Comparison of ENCODE assay signal across 13 mouse cellular contexts in the genomic region with DNA sequence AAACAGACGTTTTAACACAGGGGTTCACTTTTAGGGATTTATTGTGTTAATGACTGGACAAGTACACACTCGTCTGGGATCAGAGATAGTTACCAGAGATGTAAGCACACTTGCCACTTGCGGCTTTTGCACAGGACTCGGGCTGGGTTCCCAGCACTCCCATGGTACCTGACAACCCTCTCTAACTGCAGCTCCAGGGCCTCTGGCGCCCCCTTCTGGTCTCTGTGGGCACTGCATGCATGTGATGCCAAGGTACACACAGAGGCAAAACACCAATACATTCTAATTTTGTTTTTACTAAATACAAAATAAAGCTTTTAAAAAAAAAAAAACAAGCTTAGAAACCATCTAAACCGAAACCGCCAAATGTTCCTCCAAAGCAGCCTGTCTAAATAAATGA. TPM values are rescaled to one million over a fixed set of nuclear protein-coding genes. Genes with fewer than 3 reads are reported as not detected.
DNase-seq lines count a peak whose midpoint lies in the region; TF ChIP-seq lines count a peak whose summit lies in the region.
"Had no signal": no experiment of that assay in that cellular context is flagged by ENCODE, and none has a peak within 500 bp of the region (broad histone marks: within the 10 kb centered on the region; RNA-seq: fewer than 3 reads in every experiment).

No protein-coding gene starts in this region.

- H3K36me3 ChIP-seq in heart, adult 2 months (ENCODE audit: control insufficient read depth, insufficient read depth, low read length), result no peaks in the 10 kb centered on the region
- no peaks in the 10 kb centered on the region for H3K36me3 ChIP-seq in ES-Bruce4 (ENCODE audit: control insufficient read depth, insufficient read depth, low read length, poor library complexity, severe bottlenecking)
- H3K36me3 ChIP-seq: hindbrain, embryonic 12.5 days; liver, embryonic 15.5 days; midbrain, embryonic 12.5 days had no signal

- no peak for TF ChIP-seq EP300 in heart, adult 2 months (IDR thresholded peaks at IDR 0.05; ENCODE audit: insufficient read depth, low read depth, low read length)
- no peak for TF ChIP-seq EP300 in ES-Bruce4 (IDR thresholded peaks at IDR 0.05; ENCODE audit: insufficient read depth, low read depth, low read length)

- no peak overlapping the region for H3K27ac ChIP-seq in heart, adult 2 months
- no peak overlapping the region for H3K27ac ChIP-seq in ES-Bruce4 (ENCODE audit: insufficient read depth, low read length)
- no peak overlapping the region for H3K27ac ChIP-seq in bone marrow, adult 2 months (ENCODE audit: control insufficient read depth, insufficient read depth, low read depth, low read length, poor library complexity)
- H3K27ac ChIP-seq: embryonic facial prominence, embryonic 13.5 days; hindbrain, embryonic 12.5 days; liver, embryonic 15.5 days; midbrain, embryonic 12.5 days had no signal

- H3K79me2 ChIP-seq in heart, adult 2 months (replicated peaks; ENCODE audit: control insufficient read depth, insufficient read depth, low read length), result no peaks in the 10 kb centered on the region

- intact Hi-C loops in heart, adult 2 months (cut with DNase I), result loop anchor here (5.0 kb wide), 1 partner anchor 56 kb away; no protein-coding TSS in a partner anchor
- intact Hi-C loops in heart, postnatal 36 days (cut with DNase I), result no loop called here

- TF ChIP-seq CTCF in heart, adult 2 months (IDR thresholded peaks at IDR 0.05), result peak; percentile 57
- 0 out of 2 replicates have a peak, but pooled peaks have one; percentile 9 for TF ChIP-seq CTCF in lung, adult 2 months (IDR thresholded peaks at IDR 0.05; ENCODE audit: insufficient read depth, low read length)
- TF ChIP-seq CTCF in ES-Bruce4 (IDR thresholded peaks at IDR 0.05; ENCODE audit: low read depth, low read length), result peak; percentile 65
- TF ChIP-seq CTCF in bone marrow, adult 2 months (IDR thresholded peaks at IDR 0.05; ENCODE audit: control insufficient read depth, insufficient read depth, low read length), result peak; percentile 31; the same call in 1 of the 2 replicates

- WGBS in heart, adult 2 months, result 88% methylated on average over 7 of the region's 7 CpGs
- 87% methylated on average over 7 of the region's 7 CpGs for WGBS in lung, adult 2 months
- WGBS in bone marrow, adult 2 months, result 86% methylated on average over 7 of the region's 7 CpGs

- no peaks in the 10 kb centered on the region for H3K4me1 ChIP-seq in heart, adult 2 months (ENCODE audit: control insufficient read depth, insufficient read depth, low read length)
- H3K4me1 ChIP-seq in lung, adult 2 months (ENCODE audit: control insufficient read depth, insufficient read depth, low read length), result peaks cover 8% of the 10 kb centered on the region
- peaks cover 4% of the 10 kb centered on the region for H3K4me1 ChIP-seq in ES-Bruce4 (ENCODE audit: control insufficient read depth, insufficient read depth, low read length)
- no peaks in the 10 kb centered on the region; the same call in 1 of the 2 replicates for H3K4me1 ChIP-seq in bone marrow, adult 2 months (ENCODE audit: control insufficient read depth, insufficient read depth, low read length)

- TF ChIP-seq POLR2A in heart, adult 2 months (IDR thresholded peaks at IDR 0.05; ENCODE audit: insufficient read depth, low read depth, low read length), result no peak
- TF ChIP-seq POLR2A in lung, adult 2 months (IDR thresholded peaks at IDR 0.05; ENCODE audit: borderline replicate concordance, extremely low read depth, low read depth, low read length), result no peak
- no peak for TF ChIP-seq POLR2A in ES-Bruce4 (IDR thresholded peaks at IDR 0.05; ENCODE audit: insufficient read depth, low read length)
- no peak for TF ChIP-seq POLR2A in bone marrow, adult 2 months (IDR thresholded peaks at IDR 0.05; ENCODE audit: borderline replicate concordance, control insufficient read depth, low read depth, low read length)

- no peaks in the 10 kb centered on the region for H3K9me3 ChIP-seq in ES-Bruce4 (replicated peaks; ENCODE audit: control insufficient read depth, insufficient read depth, low read length, poor library complexity, severe bottlenecking)
- H3K9me3 ChIP-seq: hindbrain, embryonic 12.5 days; liver, embryonic 15.5 days had no signal

- H3K9ac ChIP-seq in heart, adult 2 months (ENCODE audit: low read depth, low read length), result no peak overlapping the region
- no peak overlapping the region for H3K9ac ChIP-seq in ES-Bruce4 (ENCODE audit: low read depth, poor library complexity, severe bottlenecking)
- H3K9ac ChIP-seq: embryonic facial prominence, embryonic 13.5 days; hindbrain, embryonic 12.5 days; liver, embryonic 15.5 days; midbrain, embryonic 12.5 days had no signal

- no peak overlapping the region for H3K4me3 ChIP-seq in heart, adult 2 months
- no peak overlapping the region for H3K4me3 ChIP-seq in lung, adult 2 months (replicated peaks; ENCODE audit: extremely low read depth, low read depth, low read length)
- H3K4me3 ChIP-seq in ES-Bruce4 (ENCODE audit: low read depth, low read length), result no peak overlapping the region
- H3K4me3 ChIP-seq in bone marrow, adult 2 months (replicated peaks; ENCODE audit: control insufficient read depth, low read depth, low read length), result no peak overlapping the region
- H3K4me3 ChIP-seq: embryonic facial prominence, embryonic 13.5 days; hindbrain, embryonic 12.5 days; liver, embryonic 15.5 days; midbrain, embryonic 12.5 days had no signal

- no peak for DNase-seq in heart, adult 2 months
- no peak for DNase-seq in heart, postnatal 36 days
- DNase-seq in lung, adult 2 months, result no peak
- DNase-seq in lung, postnatal 25 days (ENCODE audit: low spot score), result no peak
- DNase-seq in urinary bladder, postnatal 36 days (ENCODE audit: low spot score in 2 of 2), result no peak
- DNase-seq in retina, embryonic 14.5 days (ENCODE audit: low spot score), result no peak
- DNase-seq: cerebellum, adult 8-10 months had no signal

- H3K27me3 ChIP-seq in heart, adult 2 months (ENCODE audit: control insufficient read depth, insufficient read depth, low read length), result no peaks in the 10 kb centered on the region
- no peaks in the 10 kb centered on the region for H3K27me3 ChIP-seq in ES-Bruce4 (ENCODE audit: control insufficient read depth, insufficient read depth, low read length, poor library complexity, severe bottlenecking)
- H3K27me3 ChIP-seq: embryonic facial prominence, embryonic 13.5 days; hindbrain, embryonic 12.5 days; midbrain, embryonic 12.5 days had no signal

RNA-seq across cellular contexts. Expression of gene Dnmbp, which starts 58.4 kb away (rescaled TPM):
- total RNA-seq in heart, adult 2 months (2021), result 1 to 10 TPM; 8.1 to 9.8 TPM
- 7.1 and 9.6 TPM in 2 replicates for polyA plus RNA-seq in heart, adult 2 months (2012; rRNA removed)
- total RNA-seq in heart, postnatal 36 days (2021), result 1 to 10 TPM; 9.0 to 9.7 TPM
- 17.1 and 18.6 TPM in 2 replicates for polyA plus RNA-seq in lung, adult 2 months (2012; rRNA removed)
- polyA plus RNA-seq in ES-Bruce4 (2011; ENCODE audit: insufficient read depth, insufficient read length, low read depth, missing spikeins), result 18.3 and 18.6 TPM in 2 replicates
- 2.7 and 6.1 TPM in 2 replicates for polyA plus RNA-seq in bone marrow, adult 2 months (2011; ENCODE audit: insufficient read depth, insufficient read length, low replicate concordance, missing spikeins)

Comparison
In these comparisons a context has a peak if more than half of its experiments do, and no peak if none do; other contexts are left out.
1. CTCF ChIP-seq: peak in every context shown above with its lines; median percentile 65 in ES-Bruce4; 57 in heart, adult 2 months; 31 in bone marrow, adult 2 months; 9 in lung, adult 2 months.